Mouse (Mus musculus): ENCODE measurements around the gene B3galt2. TPM values are rescaled to one million over a fixed set of nuclear protein-coding genes. Genes with fewer than 3 reads are reported as not detected.
"Not testable (repeated sequence)": the region's sequence is repeated elsewhere in the genome, so short reads cannot be mapped to it uniquely, and the experiment has no call there.

Gene B3galt2
- total RNA-seq (2021): 2.7 and 3.4 TPM in 2 replicates
- long read RNA-seq, experiment 1, full-length matches to known transcripts: 6 of 7 reads
- long read RNA-seq, experiment 1, partial matches to known transcripts: 0 of 7 reads
- long read RNA-seq, experiment 1, other reads (novel, unspliced or antisense): 1 of 7 reads
- long read RNA-seq, experiment 2, full-length matches to known transcripts: 2 of 3 reads
- long read RNA-seq, experiment 2, partial matches to known transcripts: 0 of 3 reads
- long read RNA-seq, experiment 2, other reads (novel, unspliced or antisense): 1 of 3 reads

GRCm38 (mm10) chr1:143640650-143641407, at the start of gene B3galt2:
Gene B3galt2, plus strand, starts transcription at chr1:143640664.
- DNase-seq: peak; percentile 43

DNA sequence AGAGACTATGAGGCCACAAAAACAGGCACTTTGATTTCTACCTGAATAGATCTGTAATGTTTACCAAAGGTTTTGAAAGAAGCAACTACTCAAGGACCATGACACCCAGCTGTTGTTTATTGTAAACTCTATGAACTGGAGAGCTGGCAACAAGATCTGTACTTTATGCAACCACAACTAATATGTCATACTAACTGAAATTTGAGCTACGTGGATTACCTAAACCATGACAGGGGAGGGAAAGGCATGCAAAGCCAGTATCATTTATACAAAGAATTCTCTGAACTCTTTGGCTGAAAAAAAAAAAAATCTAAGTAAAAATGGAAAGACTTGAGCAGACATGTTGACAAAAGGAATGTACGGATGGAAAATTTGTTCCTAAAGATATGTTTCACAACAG, 43.6 kb upstream of the B3galt2 start:
- DNase-seq: no peak

GRCm38 (mm10) chr1:143608911-143609310, 31.6 kb upstream of the B3galt2 start:
- DNase-seq: no peak

DNA sequence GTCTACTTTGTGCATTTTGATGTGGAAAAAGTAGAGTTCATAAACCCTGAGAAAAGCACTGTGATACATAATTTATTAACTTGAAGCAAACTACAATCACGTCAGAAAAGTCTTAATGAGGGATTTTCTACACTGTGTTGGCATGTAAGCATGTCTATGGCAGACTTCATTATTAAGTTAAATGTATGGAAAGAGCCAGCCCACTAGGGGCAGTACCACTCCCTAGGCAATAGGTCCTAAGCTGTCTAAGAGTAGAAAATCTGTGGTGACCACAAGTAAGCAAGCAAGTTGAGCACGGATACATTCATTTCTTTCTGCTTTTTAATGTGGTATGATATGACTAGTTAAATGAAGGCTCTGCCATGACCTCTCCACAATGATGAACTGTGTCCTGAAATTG, 27.6 kb upstream of the B3galt2 start:
- DNase-seq: no peak

DNA sequence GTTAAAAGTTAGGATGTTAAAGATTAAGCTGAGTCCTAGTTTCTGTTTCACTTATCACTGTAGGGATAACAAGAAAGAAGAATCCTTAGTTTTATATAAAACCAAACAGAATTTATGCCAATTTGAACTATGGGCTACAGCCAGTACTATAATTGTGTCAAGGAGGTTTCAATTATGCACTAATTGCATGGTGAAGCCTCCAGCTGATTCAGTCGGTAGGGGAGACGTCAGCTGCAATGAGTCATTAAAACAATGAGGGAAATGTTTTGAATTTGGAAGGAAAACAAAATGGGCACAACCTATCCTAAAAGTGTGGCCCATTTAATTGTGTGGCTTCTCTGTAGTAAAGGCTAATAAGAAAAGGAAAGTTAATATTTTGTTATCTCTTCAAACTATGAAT, 20.7 kb upstream of the B3galt2 start:
- DNase-seq: no peak

- DNase-seq: no peak
Observed at GRCm38 (mm10) chr1:143621930-143622329, 18.5 kb upstream of the B3galt2 start.

- no peak for DNase-seq
Observed at GRCm38 (mm10) chr1:143622634-143623033, 17.8 kb upstream of the B3galt2 start.

DNA sequence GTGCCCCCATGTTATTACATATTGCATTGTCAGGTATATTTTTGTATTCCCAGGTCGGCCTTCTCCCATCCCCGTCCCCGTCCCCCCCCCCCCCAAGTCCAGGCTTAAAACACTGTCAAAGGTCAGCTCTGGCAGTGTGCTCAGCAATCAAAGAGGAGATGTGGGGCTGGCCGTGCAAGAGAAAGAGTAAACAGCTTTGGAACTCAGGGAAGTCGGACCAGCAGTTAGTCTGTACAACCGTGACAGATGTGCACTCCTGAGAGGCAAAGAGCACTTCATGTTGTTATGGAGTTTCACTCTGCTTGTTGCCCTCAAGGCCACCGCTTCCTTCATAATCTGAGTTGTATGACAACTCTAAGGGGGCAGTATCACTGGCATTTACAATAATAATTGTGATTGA, 9.1 kb upstream of the B3galt2 start:
- DNase-seq: no peak

- DNase-seq: no peak
Observed at GRCm38 (mm10) chr1:143632361-143632760, 8.1 kb upstream of the B3galt2 start.

- no peak for DNase-seq
Observed at GRCm38 (mm10) chr1:143632854-143633587, 7.4 kb upstream of the B3galt2 start.

- DNase-seq: no peak
Observed at GRCm38 (mm10) chr1:143644221-143644620, 3.8 kb downstream of the B3galt2 start.

- DNase-seq: no peak
Observed at GRCm38 (mm10) chr1:143645386-143645785, 4.9 kb downstream of the B3galt2 start.

GRCm38 (mm10) chr1:143646219-143646618, 5.8 kb downstream of the B3galt2 start:
- no peak for DNase-seq

- no peak for DNase-seq
Observed at GRCm38 (mm10) chr1:143650317-143650716, 9.9 kb downstream of the B3galt2 start.

GRCm38 (mm10) chr1:143653646-143654045, 13.2 kb downstream of the B3galt2 start:
- DNase-seq: no peak

DNA sequence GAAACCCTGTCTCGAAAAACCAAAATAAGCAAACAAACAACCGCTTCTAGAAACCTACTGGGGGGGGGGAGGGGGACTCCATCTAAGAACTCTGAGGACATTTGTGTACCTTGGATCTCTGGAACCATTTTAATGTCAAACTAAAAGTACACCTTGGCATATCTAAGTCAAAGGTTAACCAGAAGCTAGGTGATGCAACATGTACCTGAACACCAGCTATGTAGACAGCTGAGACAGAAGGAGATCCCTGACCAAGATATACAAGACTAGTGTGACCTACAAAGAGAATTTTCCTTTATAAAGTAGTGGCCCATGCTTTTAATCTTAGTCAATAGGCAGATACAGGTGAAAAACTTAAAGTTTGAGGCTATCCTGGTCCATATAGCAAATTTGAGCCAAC, 22.7 kb downstream of the B3galt2 start:
- no peak for DNase-seq

DNA sequence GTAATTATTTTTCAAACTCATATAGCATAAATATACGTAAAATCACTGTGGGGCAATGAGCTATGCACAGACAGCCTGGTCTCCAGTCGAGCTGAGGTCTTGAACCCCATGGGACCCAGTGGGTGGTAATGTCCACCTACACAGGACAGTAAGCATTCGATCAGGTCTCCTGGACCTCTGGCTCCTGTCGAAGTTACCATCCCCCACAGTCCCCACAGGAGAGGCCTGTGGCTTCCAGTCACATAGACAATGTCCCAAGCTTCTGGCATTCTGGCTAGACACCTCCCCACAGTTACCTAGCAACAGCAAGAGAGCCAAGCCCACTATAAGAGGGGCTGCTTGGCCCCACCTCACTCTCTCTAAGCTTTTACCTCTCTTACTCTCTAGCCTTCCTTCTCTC, 24.3 kb downstream of the B3galt2 start:
- DNase-seq: not testable (repeated sequence)

DNA sequence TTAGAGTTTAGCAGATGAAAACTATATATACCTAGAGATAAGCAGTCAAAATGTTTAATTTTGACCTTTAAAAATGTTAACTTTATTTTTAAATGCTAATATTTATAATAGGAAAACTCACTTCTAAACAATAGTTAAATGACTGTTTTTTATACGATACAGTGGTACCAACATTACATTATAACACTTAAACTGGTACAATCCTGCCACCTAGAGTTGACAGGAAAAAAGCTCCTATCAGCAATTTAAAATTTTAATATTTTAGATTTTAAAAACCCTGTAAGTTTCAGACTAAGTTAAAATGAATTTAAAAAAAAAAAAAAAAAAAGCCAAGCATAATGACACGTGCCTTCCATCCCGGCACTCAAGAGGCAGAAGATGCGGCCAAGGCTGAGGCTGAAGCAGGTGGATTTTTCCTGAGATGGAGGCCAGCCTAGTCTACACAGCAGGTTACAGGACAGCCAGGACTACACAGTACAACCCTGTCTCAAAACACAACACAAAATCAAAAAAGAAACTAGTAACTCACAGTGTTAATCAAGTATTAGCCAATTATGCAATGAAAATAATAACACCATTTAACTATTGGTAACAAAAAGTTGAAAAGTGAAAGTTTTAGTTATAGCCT, 35.4 kb downstream of the B3galt2 start:
- DNase-seq: no peak

- peak; percentile 34 for DNase-seq
Observed at GRCm38 (mm10) chr1:143681108-143681507, 40.6 kb downstream of the B3galt2 start.

DNA sequence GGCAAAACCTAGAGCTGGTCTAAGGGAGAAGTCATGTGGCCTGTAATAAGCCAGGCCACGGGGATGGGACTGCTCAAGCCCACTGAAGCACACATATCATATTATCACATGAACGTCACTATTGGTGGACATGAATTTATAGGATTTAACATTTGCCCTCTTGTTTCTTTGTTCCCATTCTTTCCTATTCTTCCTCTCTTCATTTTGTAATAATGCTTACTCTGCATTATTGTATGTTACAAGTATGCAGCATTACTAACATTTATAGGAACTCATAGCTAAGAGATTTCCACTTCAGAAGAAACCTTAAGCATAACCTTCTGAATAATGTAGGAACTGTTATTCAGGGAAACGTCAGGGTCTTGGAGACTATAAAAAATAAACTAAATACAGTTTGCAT, 44.4 kb downstream of the B3galt2 start:
- no peak for DNase-seq

DNA sequence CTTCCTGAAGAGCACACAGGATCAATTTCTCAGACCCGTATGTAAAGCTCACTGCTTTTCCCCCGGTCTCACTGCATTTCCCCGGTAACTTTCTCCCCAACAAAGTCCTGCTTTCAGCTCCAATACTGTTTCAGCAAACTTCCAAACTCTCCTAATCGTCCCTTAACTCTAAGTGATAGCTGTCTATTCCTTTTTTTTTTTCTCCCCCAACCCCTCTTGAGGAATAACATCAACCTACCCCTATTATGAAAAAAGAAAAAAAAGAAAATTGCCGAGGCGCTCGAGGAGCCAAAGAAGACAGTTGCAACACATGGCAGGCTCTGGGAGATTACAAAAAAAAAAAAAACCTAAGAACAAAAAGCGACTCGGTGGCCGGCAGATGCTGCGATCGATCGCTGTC, 61.3 kb downstream of the B3galt2 start:
- no peak for DNase-seq

DNA sequence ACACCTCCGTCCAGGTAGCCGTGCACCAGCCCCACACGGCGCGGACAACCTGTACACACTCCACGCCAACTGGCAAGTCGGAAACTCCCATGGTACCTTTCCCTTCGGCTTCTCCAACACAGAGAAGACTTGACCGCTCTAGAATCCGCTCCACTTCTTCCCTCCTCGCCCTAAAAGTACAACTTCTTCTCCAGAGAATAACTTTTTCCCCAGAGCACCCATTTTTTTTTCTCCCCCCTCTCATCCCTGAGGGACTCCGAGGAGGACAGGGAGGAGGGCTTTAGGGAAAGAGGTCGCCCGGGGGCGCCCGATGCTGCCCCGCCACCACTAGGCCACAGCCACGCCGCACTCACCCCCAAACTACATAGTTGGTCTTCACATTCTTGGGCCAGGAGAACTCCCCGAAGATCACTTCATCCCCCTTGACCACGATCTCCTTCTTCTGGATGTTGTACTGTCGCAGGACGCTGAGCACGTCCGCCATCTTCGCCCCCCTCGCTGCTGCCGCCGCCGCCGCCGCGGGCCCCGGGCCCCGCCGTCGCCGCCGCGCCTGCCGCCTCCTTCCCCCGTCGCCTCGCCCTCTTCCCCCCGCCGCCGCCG, 61.8 kb downstream of the B3galt2 start:
- DNase-seq: no peak
